Mouse (Mus musculus): ENCODE data around the gene Cmtm6.

DNA sequence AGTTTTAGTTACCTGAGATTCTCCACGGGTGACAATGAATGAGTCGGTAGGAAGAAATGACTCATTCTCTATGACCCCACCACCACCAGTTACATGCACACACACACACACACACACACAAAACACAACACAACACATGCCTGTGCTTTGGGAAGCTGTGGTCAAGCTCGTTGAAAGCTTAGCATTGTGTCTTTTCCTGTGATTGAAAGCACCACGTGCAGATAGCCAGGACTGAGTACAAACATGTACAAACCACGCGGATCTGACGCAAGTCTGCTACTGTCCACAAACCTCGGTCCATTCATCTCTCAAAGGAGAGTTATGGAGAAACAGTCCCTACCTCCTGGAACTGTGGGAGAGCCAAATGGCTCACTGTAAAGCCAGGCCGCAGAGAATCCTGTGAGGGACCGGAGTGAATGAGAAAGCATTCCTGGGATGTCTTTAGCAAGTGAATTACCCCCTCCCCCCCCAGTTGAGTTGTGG is 40.8 kb upstream of the Cmtm6 start:
- TF ChIP-seq GATA1 (IDR thresholded peaks at IDR 0.05; ENCODE audit: low read length) (no peak), TAL1 (IDR thresholded peaks at IDR 0.05; ENCODE audit: low read length) (no peak)

Data from erythroblast, embryonic 14.5 days (primary cell).